Mouse (Mus musculus): ENCODE data around the gene Cfap58.

Gene Cfap58

GRCm38 (mm10) chr19:48079718-48080117, 142.2 kb downstream of the Cfap58 start:
- DNase-seq (ENCODE audit: low spot score): no peak

GRCm38 (mm10) chr19:48081456-48081855, 144.0 kb downstream of the Cfap58 start:
- no peak for DNase-seq (ENCODE audit: low spot score)

Measured in ovary, postnatal 14 days (tissue).